Mouse (Mus musculus): Measurements from ENCODE around the gene Ndnf.

The Ndnf gene

DNA sequence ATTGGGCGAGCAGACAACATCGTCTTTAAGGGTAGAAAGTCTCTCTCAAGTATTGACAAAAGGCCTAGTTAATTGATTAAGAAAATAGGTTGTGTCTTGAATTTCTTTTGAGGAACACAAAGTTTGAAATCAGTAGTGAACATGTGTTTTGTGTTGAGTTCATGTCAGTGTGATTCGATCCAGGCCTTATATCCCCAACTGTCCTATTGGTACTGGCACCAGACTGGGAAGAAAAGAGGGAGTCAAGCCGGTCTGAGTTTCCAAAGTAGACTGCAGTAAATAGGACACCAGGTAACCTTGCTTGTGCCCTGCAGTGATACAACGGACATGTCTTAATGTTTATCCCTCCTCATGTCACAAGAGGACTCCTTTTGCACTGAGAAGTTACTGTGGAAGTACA is 87.8 kb downstream of the Ndnf start:
- no peak for DNase-seq

DNA sequence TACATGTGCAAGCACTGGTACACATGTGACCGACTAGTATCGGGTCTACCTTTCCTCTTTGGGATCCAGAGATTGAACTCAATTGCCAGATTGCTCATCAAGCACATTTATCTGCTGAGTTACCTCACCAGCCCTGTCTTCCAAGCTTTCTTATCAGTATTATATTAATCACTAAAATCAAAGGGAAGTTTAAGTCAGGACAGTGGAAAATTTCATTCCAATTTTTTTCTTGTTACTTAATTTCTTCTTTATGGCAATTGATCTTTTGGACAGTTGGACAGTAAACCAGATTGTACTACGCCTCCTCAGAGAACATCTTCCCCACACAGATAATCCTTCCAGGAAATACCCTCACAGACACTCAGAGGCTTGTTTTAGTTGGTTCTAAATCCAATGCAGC is 88.7 kb downstream of the Ndnf start:
- DNase-seq: no peak

All from liver (tissue).